Mouse (Mus musculus): ENCODE measurements at regions not wholly inside any gene's neighbourhood (a gene's known extent, or its start where the extent isn't known, plus 50 kb on each side); places are given as distances from the start of the nearest gene placed in this dataset.

DNA sequence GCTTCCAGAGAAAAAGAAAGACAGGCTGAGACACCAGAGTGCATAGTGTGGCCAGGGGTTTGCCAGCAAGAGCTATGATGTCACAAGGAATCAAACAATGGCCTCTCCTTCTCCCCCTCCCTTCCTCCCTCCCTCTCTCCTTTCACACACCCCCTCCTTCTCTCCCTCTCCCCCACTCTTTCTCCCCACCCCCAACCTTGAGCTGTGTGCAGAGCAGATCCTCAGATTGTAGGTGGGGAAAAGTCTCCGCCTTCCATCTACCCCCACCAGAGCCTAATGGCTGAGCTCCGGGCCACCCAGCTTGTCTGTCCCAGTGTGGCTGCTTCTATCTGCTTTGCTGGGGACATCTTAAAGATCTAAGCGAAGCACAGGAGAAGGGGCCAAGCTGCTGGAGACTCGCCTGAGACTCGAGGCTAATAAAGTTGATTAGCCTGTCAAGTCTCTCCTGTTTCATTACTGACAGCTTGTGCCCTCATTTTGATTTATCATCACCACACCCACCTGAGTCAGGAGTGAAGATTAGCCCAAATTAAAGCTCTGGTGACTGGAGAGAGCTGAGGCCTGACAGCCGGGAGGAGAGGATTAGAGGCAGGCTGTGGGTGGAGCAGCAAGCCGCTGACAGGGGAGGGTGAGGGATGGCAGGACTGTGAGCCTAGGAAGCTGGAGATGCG lies 272.8 kb downstream of the Cbln1 start:
- Histone ChIP-seq H3K27ac (ENCODE audit: control insufficient read depth, low read depth, low read length) (no peak overlapping the region), H3K4me1 (ENCODE audit: control insufficient read depth in 1 of 2, insufficient read depth in 2 of 2, low read length in 2 of 2) (no peaks in the 10 kb centered on the region), H3K9me3 (replicated peaks; ENCODE audit: insufficient read depth, low read length) (no peaks in the 10 kb centered on the region), H3K79me2 (ENCODE audit: control insufficient read depth, insufficient read depth, low read length, poor library complexity) (no peaks in the 10 kb centered on the region), H3K27me3 (ENCODE audit: control insufficient read depth in 1 of 2, insufficient read depth in 2 of 2, low read length in 2 of 2) (no peaks in the 10 kb centered on the region), H3K36me3 (ENCODE audit: control insufficient read depth in 1 of 2, insufficient read depth in 2 of 2, low read length in 2 of 2) (no peaks in the 10 kb centered on the region), H3K9ac (ENCODE audit: control insufficient read depth, low read depth, low read length, poor library complexity, severe bottlenecking) (no peak overlapping the region), H3K4me3 (ENCODE audit: control insufficient read depth in 1 of 2, insufficient read depth in 1 of 2, low read depth in 2 of 2, low read length in 2 of 2) (no peak overlapping the region)
- DNase-seq (ENCODE audit: low read depth, low spot score): no peak
- TF ChIP-seq CHD2 (IDR thresholded peaks at IDR 0.05; ENCODE audit: low read length) (no peak), GABPA (IDR thresholded peaks at IDR 0.05; ENCODE audit: low read depth, low read length) (no peak), RCOR1 (IDR thresholded peaks at IDR 0.05; ENCODE audit: low read depth, low read length) (no peak), KAT2A (conservative IDR thresholded peaks at IDR 0.05; ENCODE audit: low read depth, low read length) (no peak), NRF1 (IDR thresholded peaks at IDR 0.05; ENCODE audit: insufficient read depth, low read depth, low read length, poor library complexity, severe bottlenecking) (no peak), TCF12 (IDR thresholded peaks at IDR 0.05; ENCODE audit: low read depth, low read length) (no peak), SIN3A (IDR thresholded peaks at IDR 0.05; ENCODE audit: low read length) (no peak), CHD1 (IDR thresholded peaks at IDR 0.05; ENCODE audit: low read depth, low read length) (no peak), TAL1 (IDR thresholded peaks at IDR 0.05; ENCODE audit: low read length) (no peak), E2F4 (IDR thresholded peaks at IDR 0.05; ENCODE audit: borderline replicate concordance, low read depth, low read length) (no peak), ZKSCAN1 (IDR thresholded peaks at IDR 0.05; ENCODE audit: low read depth, low read length) (no peak), MXI1 (IDR thresholded peaks at IDR 0.05; ENCODE audit: low read depth, low read length) (no peak), EP300 (IDR thresholded peaks at IDR 0.05; ENCODE audit: low read depth in 1 of 2, low read length in 2 of 2) (no peak), RAD21 (IDR thresholded peaks at IDR 0.05; ENCODE audit: low read depth, low read length) (no peak), ETS1 (IDR thresholded peaks at IDR 0.05; ENCODE audit: low read depth, low read length) (no peak), MAX (IDR thresholded peaks at IDR 0.05; ENCODE audit: low read length) (no peak)

DNA sequence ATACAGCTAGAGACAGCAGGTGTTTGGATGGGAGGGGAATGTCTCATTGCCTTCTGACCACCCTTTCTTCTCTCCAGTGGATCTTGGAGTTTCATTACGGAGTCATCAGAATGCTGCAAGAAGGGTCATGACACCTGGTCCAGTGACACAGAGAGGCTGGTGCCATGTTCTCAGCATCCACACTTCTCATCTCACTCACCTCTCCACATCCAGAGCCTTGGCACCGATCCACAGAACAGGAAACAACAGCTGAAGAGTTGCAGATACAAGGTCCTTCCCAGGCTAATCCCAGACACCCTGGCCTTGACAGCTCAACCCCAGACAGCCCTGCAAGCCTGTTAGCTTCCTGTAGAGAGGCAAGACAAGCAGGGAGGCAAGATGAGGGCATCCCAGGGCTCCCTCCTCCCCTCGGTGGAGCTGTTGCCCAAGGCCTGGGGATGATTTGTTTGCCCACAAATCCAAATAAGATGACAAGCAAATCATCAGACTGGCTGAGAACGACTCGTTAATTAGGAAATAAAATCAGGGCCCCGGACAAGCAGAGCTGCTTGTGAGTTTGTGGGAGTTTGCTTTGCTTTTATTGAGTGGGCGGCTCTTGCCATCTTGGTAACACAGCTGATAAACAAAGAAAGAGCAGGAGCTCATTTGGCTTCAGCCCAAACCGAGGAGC lies 274.4 kb downstream of the Cbln1 start:
- H3K9me3 ChIP-seq (replicated peaks; ENCODE audit: insufficient read depth, low read length): no peaks in the 10 kb centered on the region
- TF ChIP-seq POLR2AphosphoS5 (IDR thresholded peaks at IDR 0.05; ENCODE audit: borderline replicate concordance, low read depth, low read length): no peak
- TF ChIP-seq ZKSCAN1 (IDR thresholded peaks at IDR 0.05; ENCODE audit: low read depth, low read length): no peak
- no peak for TF ChIP-seq ZC3H11A (IDR thresholded peaks at IDR 0.05; ENCODE audit: low read depth, low read length)
- no peak for TF ChIP-seq BHLHE40 (IDR thresholded peaks at IDR 0.05; ENCODE audit: borderline replicate concordance, low read depth, low read length)
- no peak for TF ChIP-seq TCF12 (IDR thresholded peaks at IDR 0.05; ENCODE audit: low read depth, low read length)
- TF ChIP-seq MAFK (IDR thresholded peaks at IDR 0.05; ENCODE audit: borderline replicate concordance, low read depth, low read length): no peak
- TF ChIP-seq UBTF (IDR thresholded peaks at IDR 0.05; ENCODE audit: borderline replicate concordance, insufficient read depth, low read depth, low read length): no peak
- no peak for TF ChIP-seq TAL1 (IDR thresholded peaks at IDR 0.05; ENCODE audit: low read length)
- no peak for TF ChIP-seq MAZ (IDR thresholded peaks at IDR 0.05; ENCODE audit: low read depth, low read length)
- no peak for TF ChIP-seq E2F4 (IDR thresholded peaks at IDR 0.05; ENCODE audit: borderline replicate concordance, low read depth, low read length)
- no peak for TF ChIP-seq CHD1 (IDR thresholded peaks at IDR 0.05; ENCODE audit: low read depth, low read length)
- TF ChIP-seq GABPA (IDR thresholded peaks at IDR 0.05; ENCODE audit: low read depth, low read length): no peak
- no peak for TF ChIP-seq POLR2AphosphoS2 (IDR thresholded peaks at IDR 0.05; ENCODE audit: low read length)
- no peak for TF ChIP-seq MYB (IDR thresholded peaks at IDR 0.05; ENCODE audit: low read depth, low read length)
- TF ChIP-seq ZMIZ1 (IDR thresholded peaks at IDR 0.05; ENCODE audit: low read depth, low read length): no peak
- TF ChIP-seq NRF1 (IDR thresholded peaks at IDR 0.05; ENCODE audit: insufficient read depth, low read depth, low read length, poor library complexity, severe bottlenecking): no peak
- no peak for TF ChIP-seq MAX (IDR thresholded peaks at IDR 0.05; ENCODE audit: low read length)
- no peak for TF ChIP-seq MYC (IDR thresholded peaks at IDR 0.05; ENCODE audit: low read depth, low read length)
- H3K9ac ChIP-seq (ENCODE audit: control insufficient read depth, low read depth, low read length, poor library complexity, severe bottlenecking): no peak overlapping the region
- no peaks in the 10 kb centered on the region for H3K79me2 ChIP-seq (ENCODE audit: control insufficient read depth, insufficient read depth, low read length, poor library complexity)
- DNase-seq (ENCODE audit: low read depth, low spot score): no peak
- no peak overlapping the region for H3K4me3 ChIP-seq (ENCODE audit: control insufficient read depth in 1 of 2, insufficient read depth in 1 of 2, low read depth in 2 of 2, low read length in 2 of 2)
- no peak overlapping the region for H3K27ac ChIP-seq (ENCODE audit: control insufficient read depth, low read depth, low read length)
- no peaks in the 10 kb centered on the region for H3K36me3 ChIP-seq (ENCODE audit: control insufficient read depth in 1 of 2, insufficient read depth in 2 of 2, low read length in 2 of 2)
- H3K4me1 ChIP-seq (ENCODE audit: control insufficient read depth in 1 of 2, insufficient read depth in 2 of 2, low read length in 2 of 2): no peaks in the 10 kb centered on the region
- no peaks in the 10 kb centered on the region for H3K27me3 ChIP-seq (ENCODE audit: control insufficient read depth in 1 of 2, insufficient read depth in 2 of 2, low read length in 2 of 2)
